Mouse (Mus musculus): ENCODE measurements around the gene Iqcm. TPM values are rescaled to one million over a fixed set of nuclear protein-coding genes. Genes with fewer than 3 reads are reported as not detected.
"Not testable (repeated sequence)": the region's sequence is repeated elsewhere in the genome, so short reads cannot be mapped to it uniquely, and the experiment has no call there.

Iqcm gene
- not detected in 2 replicates for polyA plus RNA-seq (2012; rRNA removed)

DNA sequence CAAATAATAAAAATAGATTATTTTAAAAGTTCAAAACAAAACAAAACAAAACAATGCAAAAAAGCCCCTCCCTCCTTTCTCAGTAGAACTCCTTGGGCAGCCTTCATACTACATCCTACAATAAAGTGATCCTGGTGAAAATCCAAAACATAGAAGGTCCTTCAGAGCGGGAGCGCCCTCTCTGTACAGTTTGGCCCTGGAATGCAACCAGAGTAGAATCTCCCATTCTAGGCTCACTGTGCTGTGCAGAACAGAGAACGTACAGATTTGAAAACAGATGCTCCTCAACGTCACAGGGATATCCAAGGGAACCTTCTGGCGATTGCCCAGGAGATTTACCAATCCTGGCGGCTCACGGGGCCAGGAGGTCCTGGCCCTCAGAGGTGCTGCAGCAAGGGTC, at the start of gene Iqcm:
TSS of gene Iqcm (plus strand) at position 301 of the 400 bp plus-strand sequence.
- no peaks in the 10 kb centered on the region for H3K27me3 ChIP-seq (ENCODE audit: control insufficient read depth, insufficient read depth, low read length)
- no peaks in the 10 kb centered on the region for H3K4me1 ChIP-seq (ENCODE audit: control insufficient read depth, insufficient read depth, insufficient read length)
- no peak within 1 kb of the TSS for H3K4me3 ChIP-seq (ENCODE audit: extremely low read depth, insufficient read depth, insufficient read length)
- H3K36me3 ChIP-seq (ENCODE audit: control insufficient read depth, insufficient read depth, low read length) = no peaks in the 10 kb centered on the region
- WGBS = 89% methylated on average over 7 of the region's 7 CpGs
- no peak within 1 kb of the TSS for H3K27ac ChIP-seq (ENCODE audit: insufficient read depth, low read length)
- no peak for DNase-seq (ENCODE audit: low read depth in 1 of 2, low spot score in 2 of 2)
- TF ChIP-seq POLR2A (IDR thresholded peaks at IDR 0.05; ENCODE audit: low read depth, low read length) (no peak), CTCF (IDR thresholded peaks at IDR 0.05; ENCODE audit: extremely low read depth, insufficient read depth, insufficient read length, insufficient replicate concordance) (no peak)

DNA sequence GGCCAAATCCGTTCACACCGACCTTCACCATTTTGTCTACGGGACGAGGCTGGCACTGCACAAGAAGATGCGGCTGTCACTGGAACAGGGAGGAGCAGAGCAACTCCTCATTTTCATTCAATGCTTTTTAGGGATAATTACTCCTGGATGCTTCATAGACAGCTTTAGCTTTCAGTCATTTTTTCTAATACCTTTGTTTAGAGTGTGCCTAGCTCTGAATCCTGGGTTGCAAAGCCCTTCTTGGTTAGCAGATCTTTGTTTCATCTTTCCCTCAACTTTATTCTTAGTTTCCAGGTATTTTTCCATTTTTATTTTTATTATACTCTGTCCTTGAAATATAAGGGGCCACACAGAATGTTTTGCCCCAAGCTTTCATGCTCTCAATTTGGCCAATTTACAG, 42.0 kb upstream of the Iqcm start, which contains the start of gene Gm10358:
TSS of gene Gm10358 (minus strand) at position 101 of the 400 bp plus-strand sequence.
- H3K4me3 ChIP-seq (ENCODE audit: extremely low read depth, insufficient read depth, insufficient read length) = no peak within 1 kb of the TSS
- no peak for TF ChIP-seq POLR2A (IDR thresholded peaks at IDR 0.05; ENCODE audit: low read depth, low read length)
- TF ChIP-seq CTCF (IDR thresholded peaks at IDR 0.05; ENCODE audit: extremely low read depth, insufficient read depth, insufficient read length, insufficient replicate concordance) = no peak
- no peaks in the 10 kb centered on the region for H3K27me3 ChIP-seq (ENCODE audit: control insufficient read depth, insufficient read depth, low read length)
- no peak for DNase-seq (ENCODE audit: low read depth in 1 of 2, low spot score in 2 of 2)
- no peaks in the 10 kb centered on the region for H3K4me1 ChIP-seq (ENCODE audit: control insufficient read depth, insufficient read depth, insufficient read length)
- H3K27ac ChIP-seq (ENCODE audit: insufficient read depth, low read length) = no peak within 1 kb of the TSS
- H3K36me3 ChIP-seq (ENCODE audit: control insufficient read depth, insufficient read depth, low read length) = no peaks in the 10 kb centered on the region
- 99% methylated on average over 5 of the region's 5 CpGs for WGBS

DNA sequence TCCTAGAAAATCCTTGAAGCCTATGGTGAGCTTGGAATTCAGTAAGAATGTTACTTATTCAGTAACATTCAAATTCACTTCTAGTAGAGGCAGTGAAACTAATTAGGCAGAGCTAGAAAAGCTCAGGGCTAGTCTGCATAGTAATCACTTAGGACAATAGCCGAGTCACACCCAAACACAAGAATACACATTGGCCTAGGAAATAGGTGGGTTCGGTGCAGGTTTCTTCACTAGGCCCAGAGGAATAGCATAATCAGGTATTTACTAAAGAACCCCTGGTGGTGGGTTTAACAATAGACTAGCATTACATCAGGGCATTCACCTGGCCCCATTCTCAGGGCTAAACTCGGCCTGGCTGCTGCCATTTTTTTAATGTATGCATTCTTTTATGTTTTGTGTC, 32.8 kb upstream of the Iqcm start:
- H3K4me3 ChIP-seq (ENCODE audit: extremely low read depth, insufficient read depth, insufficient read length); H3K4me1 ChIP-seq (ENCODE audit: control insufficient read depth, insufficient read depth, insufficient read length); H3K27ac ChIP-seq (ENCODE audit: insufficient read depth, low read length); H3K27me3 ChIP-seq (ENCODE audit: control insufficient read depth, insufficient read depth, low read length); DNase-seq (ENCODE audit: low read depth in 1 of 2, low spot score in 2 of 2); H3K36me3 ChIP-seq (ENCODE audit: control insufficient read depth, insufficient read depth, low read length): not testable (repeated sequence)
- WGBS = 88% methylated on average over 3 of the region's 3 CpGs

DNA sequence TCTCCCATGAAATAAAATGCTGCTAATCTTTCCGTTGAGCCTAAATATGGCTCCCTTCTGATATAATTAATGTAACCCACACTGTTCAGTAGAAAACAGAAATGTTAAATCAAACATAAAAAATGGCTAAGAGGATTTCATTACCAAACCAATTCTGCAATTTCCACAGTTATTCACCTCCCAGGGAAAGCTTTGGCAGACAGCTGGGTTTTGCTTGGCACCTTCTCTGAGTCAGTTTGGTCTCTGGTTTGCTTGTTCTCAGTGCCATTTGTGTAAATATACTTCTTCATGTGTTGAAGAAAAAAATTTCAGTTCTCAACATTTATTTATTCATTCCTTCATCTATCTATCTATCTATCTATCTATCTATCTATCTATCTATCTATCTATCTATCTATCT, 28.3 kb downstream of the Iqcm start:
- Histone ChIP-seq H3K27me3 (ENCODE audit: control insufficient read depth, insufficient read depth, low read length) (no peaks in the 10 kb centered on the region), H3K27ac (ENCODE audit: insufficient read depth, low read length) (no peak overlapping the region), H3K4me3 (ENCODE audit: extremely low read depth, insufficient read depth, insufficient read length) (no peak overlapping the region), H3K36me3 (ENCODE audit: control insufficient read depth, insufficient read depth, low read length) (no peaks in the 10 kb centered on the region), H3K4me1 (ENCODE audit: control insufficient read depth, insufficient read depth, insufficient read length) (no peaks in the 10 kb centered on the region)
- DNase-seq (ENCODE audit: low read depth in 1 of 2, low spot score in 2 of 2) = no peak
- no peak for TF ChIP-seq POLR2A (IDR thresholded peaks at IDR 0.05; ENCODE audit: low read depth, low read length)
- no peak for TF ChIP-seq CTCF (IDR thresholded peaks at IDR 0.05; ENCODE audit: extremely low read depth, insufficient read depth, insufficient read length, insufficient replicate concordance)
- WGBS = 87% methylated on average over 1 of the region's 1 CpGs

DNA sequence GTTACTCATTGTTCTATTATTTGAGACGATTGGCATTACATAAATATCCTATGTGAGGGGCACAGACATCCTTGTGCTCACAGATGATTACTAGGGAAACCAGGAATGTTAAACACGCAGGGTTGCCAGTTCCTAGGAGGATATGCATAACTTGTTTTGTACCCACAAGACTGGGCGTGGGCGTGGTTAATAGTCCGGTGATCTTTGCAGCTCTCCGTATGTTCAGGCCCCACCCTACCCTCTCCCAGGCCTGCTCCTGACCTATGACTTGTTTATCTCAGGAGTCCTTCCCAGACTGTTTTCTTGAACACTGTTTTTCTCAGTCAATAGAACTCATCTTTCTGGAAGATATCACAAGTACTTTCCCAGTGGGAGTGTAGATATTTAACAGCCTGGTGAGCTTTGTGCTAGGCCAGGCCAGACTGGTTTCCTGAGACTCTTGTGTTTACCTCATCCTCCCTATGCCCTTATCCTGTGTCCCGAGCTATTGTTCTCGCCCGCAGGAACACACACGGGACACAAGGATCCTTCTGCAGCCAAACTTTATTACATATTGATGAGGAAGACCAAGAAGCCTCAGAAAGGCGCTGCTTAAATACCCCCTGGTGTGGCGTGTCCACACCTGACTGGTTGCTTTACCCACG, 40.7 kb downstream of the Iqcm start:
- Histone ChIP-seq H3K4me1 (ENCODE audit: control insufficient read depth, insufficient read depth, insufficient read length) (no peaks in the 10 kb centered on the region), H3K4me3 (ENCODE audit: extremely low read depth, insufficient read depth, insufficient read length) (no peak overlapping the region), H3K27ac (ENCODE audit: insufficient read depth, low read length) (no peak overlapping the region), H3K27me3 (ENCODE audit: control insufficient read depth, insufficient read depth, low read length) (no peaks in the 10 kb centered on the region), H3K36me3 (ENCODE audit: control insufficient read depth, insufficient read depth, low read length) (no peaks in the 10 kb centered on the region)
- DNase-seq (ENCODE audit: low read depth in 1 of 2, low spot score in 2 of 2) = no peak
- no peak for TF ChIP-seq POLR2A (IDR thresholded peaks at IDR 0.05; ENCODE audit: low read depth, low read length)
- TF ChIP-seq CTCF (IDR thresholded peaks at IDR 0.05; ENCODE audit: extremely low read depth, insufficient read depth, insufficient read length, insufficient replicate concordance) = no peak
- 75% methylated on average over 13 of the region's 13 CpGs for WGBS

DNA sequence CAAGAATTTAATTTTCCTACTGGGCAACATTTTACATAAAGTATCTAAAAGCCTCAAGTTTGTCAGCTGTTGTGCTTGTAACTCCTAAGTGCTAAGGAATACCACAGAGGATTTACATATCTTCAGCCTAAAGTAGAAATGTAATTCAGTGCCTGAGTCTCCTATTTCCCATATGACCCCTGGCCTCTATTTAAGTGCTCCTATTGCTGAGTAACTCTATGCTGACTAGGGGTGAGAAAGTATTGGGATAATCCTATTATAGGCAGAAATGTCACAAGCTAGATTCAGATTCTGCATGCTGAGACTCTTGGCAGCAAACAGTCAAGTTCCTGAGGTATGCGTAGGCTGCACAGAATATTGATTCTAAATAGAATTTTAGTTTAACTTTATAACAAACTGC, 60.8 kb downstream of the Iqcm start:
- H3K4me1 ChIP-seq (ENCODE audit: control insufficient read depth, insufficient read depth, insufficient read length) = no peaks in the 10 kb centered on the region
- H3K4me3 ChIP-seq (ENCODE audit: extremely low read depth, insufficient read depth, insufficient read length) = no peak overlapping the region
- no peak for TF ChIP-seq POLR2A (IDR thresholded peaks at IDR 0.05; ENCODE audit: low read depth, low read length)
- no peak for TF ChIP-seq CTCF (IDR thresholded peaks at IDR 0.05; ENCODE audit: extremely low read depth, insufficient read depth, insufficient read length, insufficient replicate concordance)
- no peaks in the 10 kb centered on the region for H3K27me3 ChIP-seq (ENCODE audit: control insufficient read depth, insufficient read depth, low read length)
- no peak for DNase-seq (ENCODE audit: low read depth in 1 of 2, low spot score in 2 of 2)
- H3K36me3 ChIP-seq (ENCODE audit: control insufficient read depth, insufficient read depth, low read length) = no peaks in the 10 kb centered on the region
- no peak overlapping the region for H3K27ac ChIP-seq (ENCODE audit: insufficient read depth, low read length)
- 84% methylated on average over 1 of the region's 1 CpGs for WGBS

DNA sequence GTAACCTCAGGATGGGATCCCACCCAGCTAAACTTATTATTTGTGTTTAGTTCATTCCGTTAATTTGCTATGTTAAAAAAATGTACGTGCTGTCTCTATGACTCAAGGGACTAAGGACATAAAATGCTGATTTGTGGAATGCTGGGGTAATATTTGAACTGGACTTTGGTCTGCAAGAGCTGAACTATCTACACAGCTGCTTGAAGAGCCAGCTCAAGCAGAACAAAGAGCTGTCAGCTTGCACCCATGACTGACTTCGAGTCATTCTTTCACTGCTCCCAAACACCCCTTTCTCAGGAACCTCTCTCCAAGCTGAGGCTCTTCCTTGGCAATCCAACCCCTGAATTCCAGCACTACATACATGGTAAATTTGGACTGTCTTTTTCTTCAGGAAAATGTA, 65.3 kb downstream of the Iqcm start:
- Histone ChIP-seq H3K27ac (ENCODE audit: insufficient read depth, low read length) (no peak overlapping the region), H3K36me3 (ENCODE audit: control insufficient read depth, insufficient read depth, low read length) (no peaks in the 10 kb centered on the region), H3K4me3 (ENCODE audit: extremely low read depth, insufficient read depth, insufficient read length) (no peak overlapping the region), H3K27me3 (ENCODE audit: control insufficient read depth, insufficient read depth, low read length) (no peaks in the 10 kb centered on the region), H3K4me1 (ENCODE audit: control insufficient read depth, insufficient read depth, insufficient read length) (no peaks in the 10 kb centered on the region)
- TF ChIP-seq CTCF (IDR thresholded peaks at IDR 0.05; ENCODE audit: extremely low read depth, insufficient read depth, insufficient read length, insufficient replicate concordance) (no peak), POLR2A (IDR thresholded peaks at IDR 0.05; ENCODE audit: low read depth, low read length) (no peak)
- WGBS = 84% methylated on average over 3 of the region's 3 CpGs
- no peak for DNase-seq (ENCODE audit: low read depth in 1 of 2, low spot score in 2 of 2)

All from spleen, adult 2 months (tissue).